Mouse (Mus musculus): ENCODE data around the gene Slc1a2.

The Slc1a2 gene

GRCm38 (mm10) chr2:102812756-102813155 lies 154.3 kb downstream of the Slc1a2 start:
- in situ Hi-C loops (cut with MboI, MseI) = no loop called here

- in situ Hi-C loops (cut with MboI, MseI) = no loop called here
Observed at GRCm38 (mm10) chr2:102815289-102815809, 156.9 kb downstream of the Slc1a2 start.

GRCm38 (mm10) chr2:102820225-102820711 lies 161.8 kb downstream of the Slc1a2 start:
- in situ Hi-C loops (cut with MboI, MseI) = no loop called here

GRCm38 (mm10) chr2:102820790-102821189 lies 162.3 kb downstream of the Slc1a2 start:
- in situ Hi-C loops (cut with MboI, MseI) = no loop called here

GRCm38 (mm10) chr2:102822036-102822435 lies 163.6 kb downstream of the Slc1a2 start:
- in situ Hi-C loops (cut with MboI, MseI) = no loop called here

- in situ Hi-C loops (cut with MboI, MseI) = no loop called here
Observed at GRCm38 (mm10) chr2:102825961-102826633, 167.6 kb downstream of the Slc1a2 start.

- in situ Hi-C loops (cut with MboI, MseI) = no loop called here
Observed at GRCm38 (mm10) chr2:102827841-102828240, 169.4 kb downstream of the Slc1a2 start.

GRCm38 (mm10) chr2:102828381-102828780 lies 169.9 kb downstream of the Slc1a2 start:
- in situ Hi-C loops (cut with MboI, MseI) = no loop called here

- in situ Hi-C loops (cut with MboI, MseI) = no loop called here
Observed at GRCm38 (mm10) chr2:102829201-102829600, 170.7 kb downstream of the Slc1a2 start.

GRCm38 (mm10) chr2:102831547-102831946 lies 173.1 kb downstream of the Slc1a2 start:
- in situ Hi-C loops (cut with MboI, MseI) = no loop called here

GRCm38 (mm10) chr2:102838179-102838578 lies 179.7 kb downstream of the Slc1a2 start:
- in situ Hi-C loops (cut with MboI, MseI) = no loop called here

All from T-helper 2 cell (primary cell).